Mouse (Mus musculus) cortical plate, adult 2 months (tissue): ENCODE results near the gene 9830107B12Rik.

Source experiments
- CTCF ChIP-seq: fragments of 200-500 bp; IDR thresholded peaks from 2 replicates; pipeline ENCODE4 v1.5.1; 2011; ENCODE audit warnings: mild to moderate bottlenecking, control low read depth, low read length; ENCODE audit not compliant: insufficient read depth; ENCODE audit errors: extremely low read depth
- POLR2A ChIP-seq: fragments of 200-500 bp; IDR thresholded peaks from 2 replicates; pipeline ENCODE4 v1.6.1; 2011; ENCODE audit warnings: mild to moderate bottlenecking, low read length, control low read depth; ENCODE audit not compliant: insufficient read depth; ENCODE audit errors: extremely low read depth

DNA sequence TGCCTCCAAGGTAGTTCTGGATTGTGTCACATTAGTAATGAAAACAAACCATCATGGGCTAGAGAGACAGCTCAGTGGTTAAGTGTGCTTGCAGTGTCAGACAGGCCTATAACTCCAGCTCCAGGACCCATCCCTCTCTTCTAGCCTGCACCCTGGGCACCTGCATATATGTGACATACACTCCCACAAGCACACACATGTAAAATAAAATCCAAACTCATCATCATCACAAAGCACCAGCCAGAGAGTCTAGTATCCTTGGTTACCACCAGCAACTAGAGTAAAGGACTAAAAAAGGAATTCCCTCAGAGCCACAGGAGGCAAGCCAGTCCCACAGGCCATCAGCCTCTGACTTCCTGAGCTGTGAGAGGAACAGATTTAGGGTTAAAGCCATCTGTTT lies 57.0 kb downstream of the 9830107B12Rik start, which contains the start of gene 1700067P10Rik:
- TF ChIP-seq CTCF (no peak), POLR2A (no peak)
